Mouse (Mus musculus): ENCODE measurements around the gene Paqr8. TPM values are rescaled to one million over a fixed set of nuclear protein-coding genes. Genes with fewer than 3 reads are reported as not detected.

The Paqr8 gene
- polyA plus RNA-seq, 1 experiment from 2014 or later, result 0.68 TPM

GRCm38 (mm10) chr1:20939046-20939445 is 48.6 kb downstream of the Paqr8 start:
- WGBS (ENCODE audit: insufficient replicate concordance), result 24% methylated on average over 3 of the region's 3 CpGs
- Histone ChIP-seq H3K36me3 (no peaks in the 10 kb centered on the region), H3K9ac (no peak overlapping the region), H3K9me3 (replicated peaks) (no peaks in the 10 kb centered on the region), H3K4me2 (no peak overlapping the region), H3K27me3 (replicated peaks) (no peaks in the 10 kb centered on the region), H3K4me3 (no peak overlapping the region), H3K27ac (no peak overlapping the region), H3K4me1 (no peaks in the 10 kb centered on the region)
- no peak for ATAC-seq

DNA sequence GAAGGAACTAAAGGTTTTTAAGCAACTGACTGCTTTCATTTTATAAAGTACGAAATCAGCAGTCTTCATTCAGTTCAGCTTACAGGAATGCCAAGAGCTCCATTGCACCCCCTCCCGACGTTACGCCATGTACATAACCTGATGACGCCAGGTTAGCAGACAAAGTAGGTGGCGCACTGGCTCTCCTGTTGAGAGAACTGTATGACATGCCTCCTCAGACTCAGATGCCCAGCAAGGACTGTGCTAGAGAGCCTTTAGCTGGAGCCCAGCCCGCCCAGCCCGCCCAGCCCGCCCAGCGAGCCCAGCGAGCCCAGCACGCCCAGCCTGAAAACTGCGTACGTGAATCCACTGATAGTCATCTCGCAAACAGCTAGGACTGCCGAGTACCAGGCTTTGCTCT is 49.7 kb downstream of the Paqr8 start:
- Histone ChIP-seq H3K27ac (no peak overlapping the region), H3K36me3 (no peaks in the 10 kb centered on the region), H3K27me3 (replicated peaks) (no peaks in the 10 kb centered on the region), H3K4me1 (no peaks in the 10 kb centered on the region), H3K9me3 (replicated peaks) (no peaks in the 10 kb centered on the region), H3K4me2 (peak overlapping the region; percentile 32), H3K9ac (no peak overlapping the region), H3K4me3 (no peak overlapping the region)
- WGBS (ENCODE audit: insufficient replicate concordance), result 34% methylated on average over 16 of the region's 16 CpGs
- ATAC-seq, result peak; percentile 59; the same call in 1 of the 2 replicates

DNA sequence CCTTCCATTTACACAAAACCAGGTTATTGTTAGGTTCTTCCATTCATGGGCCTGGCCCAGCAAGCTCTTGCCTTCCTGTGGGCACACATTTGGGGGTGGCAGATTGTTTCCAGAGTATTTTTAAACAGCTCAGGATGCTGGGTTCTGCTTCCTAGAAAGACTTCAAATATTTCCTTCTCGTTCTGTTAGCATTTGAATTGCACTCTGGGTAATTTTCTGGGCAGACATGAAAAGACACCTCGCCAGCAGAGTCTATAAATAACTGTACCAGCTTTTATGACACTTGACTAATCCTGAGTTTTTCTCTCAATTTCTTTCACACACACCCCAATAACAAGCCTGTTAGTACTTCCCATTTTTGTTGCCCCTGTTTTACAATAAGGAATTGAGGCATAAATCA is 50.9 kb downstream of the Paqr8 start:
- Histone ChIP-seq H3K27me3 (replicated peaks) (no peaks in the 10 kb centered on the region), H3K27ac (no peak overlapping the region), H3K4me2 (no peak overlapping the region), H3K36me3 (no peaks in the 10 kb centered on the region), H3K9me3 (replicated peaks) (no peaks in the 10 kb centered on the region), H3K9ac (no peak overlapping the region), H3K4me1 (no peaks in the 10 kb centered on the region), H3K4me3 (no peak overlapping the region)
- 43% methylated on average over 2 of the region's 2 CpGs for WGBS (ENCODE audit: insufficient replicate concordance)
- ATAC-seq, result no peak

GRCm38 (mm10) chr1:20941857-20942256 is 51.5 kb downstream of the Paqr8 start:
- no peak overlapping the region for H3K9ac ChIP-seq
- no peaks in the 10 kb centered on the region for H3K36me3 ChIP-seq
- H3K27me3 ChIP-seq (replicated peaks), result no peaks in the 10 kb centered on the region
- H3K4me1 ChIP-seq, result no peaks in the 10 kb centered on the region
- no peak overlapping the region for H3K27ac ChIP-seq
- no peak overlapping the region for H3K4me3 ChIP-seq
- no peak overlapping the region for H3K4me2 ChIP-seq
- WGBS (ENCODE audit: insufficient replicate concordance), result 70% methylated on average over 7 of the region's 7 CpGs
- no peaks in the 10 kb centered on the region for H3K9me3 ChIP-seq (replicated peaks)
- no peak for ATAC-seq

DNA sequence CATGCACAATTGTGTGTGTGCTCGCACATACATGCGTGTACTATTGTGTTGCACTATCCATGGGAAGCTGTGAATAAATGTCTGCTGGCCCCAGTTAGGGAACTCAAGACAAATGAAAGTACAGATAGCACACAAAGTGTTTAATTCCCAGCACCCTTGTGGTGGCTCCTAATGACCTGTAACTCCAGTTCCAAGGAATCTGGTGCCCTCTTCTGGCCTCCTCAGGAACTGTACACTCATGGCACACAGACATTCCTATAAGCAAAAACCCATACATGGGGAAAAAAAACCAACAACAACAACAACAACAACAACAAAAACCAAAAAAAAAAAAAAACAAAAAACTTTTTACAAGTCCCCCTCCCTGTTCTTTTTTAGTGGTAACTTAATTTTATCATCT is 52.6 kb downstream of the Paqr8 start:
- Histone ChIP-seq H3K4me1 (no peaks in the 10 kb centered on the region), H3K27ac (no peak overlapping the region), H3K9me3 (replicated peaks) (no peaks in the 10 kb centered on the region), H3K4me2 (no peak overlapping the region), H3K4me3 (no peak overlapping the region), H3K27me3 (replicated peaks) (no peaks in the 10 kb centered on the region), H3K36me3 (no peaks in the 10 kb centered on the region), H3K9ac (no peak overlapping the region)
- 86% methylated on average over 2 of the region's 2 CpGs for WGBS (ENCODE audit: insufficient replicate concordance)
- ATAC-seq, result no peak

GRCm38 (mm10) chr1:20951300-20951763 is 60.9 kb downstream of the Paqr8 start, which contains the start of gene Efhc1:
Gene Efhc1 (plus strand): TSS chr1:20951626.
- Histone ChIP-seq H3K9ac (peak within 1 kb of the TSS; percentile 55; the same call in 1 of the 2 replicates), H3K27ac (no peak within 1 kb of the TSS)
- ATAC-seq, result peak; percentile 94

DNA sequence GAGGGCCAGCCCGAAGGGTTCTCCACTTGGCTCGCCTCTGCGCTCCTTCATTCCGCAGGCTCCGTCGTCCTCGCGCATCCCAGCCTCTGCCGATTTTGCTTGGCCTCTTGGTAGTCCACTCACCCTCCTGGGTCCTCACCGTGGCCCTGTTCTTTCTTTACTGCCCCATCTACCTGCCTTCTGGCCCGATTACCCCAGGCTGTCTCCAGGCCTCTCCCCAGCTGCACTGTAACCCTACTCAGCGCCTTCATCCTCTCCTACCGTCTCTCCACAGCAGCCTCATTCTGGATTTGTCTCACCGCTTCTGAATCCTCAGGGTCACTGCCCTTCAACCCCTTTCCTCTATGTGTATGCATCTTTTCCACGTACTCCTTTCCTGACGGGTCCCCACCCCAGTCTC is 61.4 kb downstream of the Paqr8 start:
- Histone ChIP-seq H3K27ac (no peak overlapping the region), H3K27me3 (replicated peaks) (no peaks in the 10 kb centered on the region), H3K36me3 (no peaks in the 10 kb centered on the region), H3K4me1 (peaks cover 17% of the 10 kb centered on the region), H3K9me3 (replicated peaks) (no peaks in the 10 kb centered on the region), H3K4me3 (peak overlapping the region; percentile 60), H3K4me2 (peak overlapping the region; percentile 85), H3K9ac (peak overlapping the region; percentile 55; the same call in 1 of the 2 replicates)
- no peak for ATAC-seq
- 8% methylated on average over 16 of the region's 16 CpGs for WGBS (ENCODE audit: insufficient replicate concordance)

More at GRCm38 (mm10) chr1:20951300-20951763, 60.9 kb downstream of the Paqr8 start, which contains the start of gene Efhc1:
- WGBS (ENCODE audit: insufficient replicate concordance), result under 1% methylated on average over 23 of the region's 23 CpGs
- H3K4me2 ChIP-seq, result peak within 1 kb of the TSS; percentile 85
- peaks cover 17% of the 10 kb centered on the region for H3K4me1 ChIP-seq
- H3K4me3 ChIP-seq, result peak within 1 kb of the TSS; percentile 60
- H3K27me3 ChIP-seq (replicated peaks), result no peaks in the 10 kb centered on the region
- H3K9me3 ChIP-seq (replicated peaks), result no peaks in the 10 kb centered on the region
- no peaks in the 10 kb centered on the region for H3K36me3 ChIP-seq

DNA sequence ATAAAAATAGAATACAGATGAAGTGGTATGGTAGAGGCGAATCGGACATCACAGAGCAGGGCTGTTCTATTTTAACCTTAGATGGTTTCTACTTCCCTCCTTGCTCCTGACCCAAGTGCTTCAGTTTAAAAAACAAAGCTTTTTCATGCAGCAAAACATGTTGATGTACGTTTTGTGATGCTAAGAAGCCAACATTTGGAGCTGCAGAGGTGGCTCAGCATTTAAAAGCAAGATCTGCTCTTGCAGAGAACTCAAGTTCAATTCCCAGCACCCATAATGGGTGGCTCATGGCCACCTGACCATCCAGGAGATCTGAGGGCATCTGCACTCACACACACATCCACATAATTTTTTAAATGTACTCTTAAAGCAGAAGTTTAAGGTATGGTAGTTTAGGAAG is 64.5 kb downstream of the Paqr8 start:
- 70% methylated on average over 3 of the region's 3 CpGs for WGBS (ENCODE audit: insufficient replicate concordance)
- H3K4me2 ChIP-seq, result no peak overlapping the region
- H3K9me3 ChIP-seq (replicated peaks), result no peaks in the 10 kb centered on the region
- no peak overlapping the region for H3K27ac ChIP-seq
- peaks cover 17% of the 10 kb centered on the region for H3K4me1 ChIP-seq
- no peak overlapping the region for H3K4me3 ChIP-seq
- H3K36me3 ChIP-seq, result no peaks in the 10 kb centered on the region
- no peaks in the 10 kb centered on the region for H3K27me3 ChIP-seq (replicated peaks)
- H3K9ac ChIP-seq, result no peak overlapping the region
- no peak for ATAC-seq

DNA sequence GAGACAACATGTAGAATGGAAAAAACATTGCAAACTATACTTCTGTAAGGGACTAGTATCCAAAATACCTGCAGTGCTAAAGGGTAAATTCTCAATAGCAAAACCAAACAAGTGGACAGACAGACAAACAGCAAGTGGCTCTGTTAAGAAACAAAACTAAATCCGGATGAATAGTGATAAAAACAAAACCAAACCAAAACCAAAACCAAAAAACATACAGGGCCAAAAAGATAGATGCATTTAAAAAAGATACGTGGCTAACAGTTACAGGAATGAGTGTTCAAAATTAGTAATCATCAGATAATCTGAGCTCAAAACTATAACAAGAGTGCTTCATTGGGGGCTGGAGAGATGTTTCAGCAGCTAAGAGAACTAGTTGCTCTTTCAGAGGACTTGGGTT is 79.2 kb downstream of the Paqr8 start:
- no peak for ATAC-seq
- Histone ChIP-seq H3K27me3 (replicated peaks) (no peaks in the 10 kb centered on the region), H3K9me3 (replicated peaks) (no peaks in the 10 kb centered on the region), H3K4me3 (no peak overlapping the region), H3K4me1 (no peaks in the 10 kb centered on the region; the same call in 1 of the 2 replicates), H3K36me3 (no peaks in the 10 kb centered on the region), H3K27ac (no peak overlapping the region), H3K9ac (no peak overlapping the region), H3K4me2 (no peak overlapping the region)
- 56% methylated on average over 2 of the region's 2 CpGs for WGBS (ENCODE audit: insufficient replicate concordance)

- no peak overlapping the region for H3K4me3 ChIP-seq
- H3K36me3 ChIP-seq, result no peaks in the 10 kb centered on the region
- no peak overlapping the region for H3K27ac ChIP-seq
- 43% methylated on average over 6 of the region's 6 CpGs for WGBS (ENCODE audit: insufficient replicate concordance)
- no peaks in the 10 kb centered on the region for H3K9me3 ChIP-seq (replicated peaks)
- no peak for ATAC-seq
- H3K4me1 ChIP-seq, result no peaks in the 10 kb centered on the region; the same call in 1 of the 2 replicates
- no peaks in the 10 kb centered on the region for H3K27me3 ChIP-seq (replicated peaks)
- H3K9ac ChIP-seq, result no peak overlapping the region
- H3K4me2 ChIP-seq, result no peak overlapping the region
These were observed 83.0 kb downstream of the Paqr8 start for GRCm38 (mm10) chr1:20973389-20973788.

DNA sequence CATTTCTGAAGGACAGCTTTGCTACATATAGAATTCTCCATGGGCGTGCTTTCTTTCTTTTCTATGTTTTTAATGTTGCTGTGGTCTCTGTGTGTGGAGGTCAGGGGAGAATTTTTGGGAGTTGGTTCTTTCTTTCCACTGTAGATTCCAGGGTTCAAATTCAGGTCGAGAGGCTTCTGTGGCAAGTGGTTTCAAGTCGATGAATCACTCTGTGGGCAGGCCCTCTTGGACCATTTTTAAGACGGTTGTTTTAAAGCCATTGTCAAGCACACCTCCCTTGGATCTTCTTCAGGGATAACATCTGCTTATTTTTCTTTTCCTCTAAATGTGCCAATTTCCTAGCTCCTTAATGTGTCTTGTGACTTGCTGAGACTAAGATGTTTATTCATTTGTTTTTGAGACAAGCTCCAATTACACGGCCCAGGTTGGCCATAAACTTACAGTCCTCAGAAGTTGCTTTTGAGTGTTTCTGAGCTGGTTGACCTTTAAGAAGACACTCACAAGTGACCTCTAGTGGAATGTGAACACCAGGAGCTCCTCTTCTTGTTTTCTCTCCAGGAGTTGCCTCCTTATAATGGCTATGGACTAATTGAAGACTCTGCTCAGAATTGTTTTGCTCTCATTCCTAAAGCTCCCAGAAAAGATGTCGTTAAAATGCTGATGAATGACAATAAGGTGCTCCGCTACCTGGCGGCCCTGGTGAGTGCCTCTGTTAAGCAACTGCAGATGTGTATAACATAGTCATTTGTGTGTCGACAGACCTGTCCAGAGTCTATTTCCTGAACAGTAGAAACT is 84.1 kb downstream of the Paqr8 start:
- Histone ChIP-seq H3K4me3 (no peak overlapping the region), H3K27me3 (replicated peaks) (no peaks in the 10 kb centered on the region), H3K4me2 (no peak overlapping the region), H3K27ac (no peak overlapping the region), H3K36me3 (no peaks in the 10 kb centered on the region), H3K9me3 (replicated peaks) (no peaks in the 10 kb centered on the region), H3K9ac (no peak overlapping the region), H3K4me1 (no peaks in the 10 kb centered on the region; the same call in 1 of the 2 replicates)
- no peak for ATAC-seq
- 61% methylated on average over 9 of the region's 9 CpGs for WGBS (ENCODE audit: insufficient replicate concordance)

- WGBS (ENCODE audit: insufficient replicate concordance), result 59% methylated on average over 1 of the region's 1 CpGs
- Histone ChIP-seq H3K36me3 (no peaks in the 10 kb centered on the region), H3K27ac (no peak overlapping the region), H3K4me1 (no peaks in the 10 kb centered on the region), H3K9me3 (replicated peaks) (no peaks in the 10 kb centered on the region), H3K27me3 (replicated peaks) (no peaks in the 10 kb centered on the region), H3K9ac (no peak overlapping the region), H3K4me2 (no peak overlapping the region), H3K4me3 (no peak overlapping the region)
- ATAC-seq, result no peak
These were observed 90.1 kb downstream of the Paqr8 start for GRCm38 (mm10) chr1:20980553-20980952.
